Mouse (Mus musculus): ENCODE data around the gene Pik3cg. TPM values are rescaled to one million over a fixed set of nuclear protein-coding genes. Genes with fewer than 3 reads are reported as not detected.

The Pik3cg gene
- polyA plus RNA-seq, 1 experiment from 2014 or later = 4.0 TPM

DNA sequence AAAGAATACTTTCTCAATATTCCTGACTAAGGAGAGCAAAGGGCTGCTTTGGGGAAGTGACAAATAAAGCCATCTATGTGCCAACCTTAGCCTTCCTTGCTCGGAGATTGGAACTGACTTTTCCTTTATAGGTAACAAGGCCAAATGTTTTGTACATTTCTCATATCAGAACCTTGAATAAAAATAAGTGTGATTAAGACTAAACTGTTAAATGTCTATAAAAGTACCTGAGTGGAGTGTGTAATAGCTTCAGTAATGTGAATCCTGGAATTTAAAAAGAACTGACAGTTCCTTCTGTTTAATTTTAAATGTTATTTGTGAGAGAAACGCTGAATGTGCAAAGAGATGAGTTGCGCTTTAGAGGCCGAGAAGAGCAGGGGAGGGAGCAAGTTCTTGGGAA lies 13.5 kb downstream of the Pik3cg start:
- Histone ChIP-seq H3K27ac (ENCODE audit: low read length) (no peak overlapping the region), H3K27me3 (ENCODE audit: control insufficient read depth, insufficient read depth, low read depth, low read length) (no peaks in the 10 kb centered on the region), H3K9me3 (replicated peaks; ENCODE audit: control insufficient read depth, low read length) (no peaks in the 10 kb centered on the region), H3K4me1 (ENCODE audit: control insufficient read depth, low read depth, low read length) (no peaks in the 10 kb centered on the region), H3K36me3 (ENCODE audit: control insufficient read depth, insufficient read depth) (no peaks in the 10 kb centered on the region), H3K9ac (ENCODE audit: low read depth, low read length) (no peak overlapping the region), H3K4me3 (ENCODE audit: low read depth, low read length) (no peak overlapping the region), H3K4me2 (ENCODE audit: low read depth, low read length) (no peak overlapping the region)
- WGBS (ENCODE audit: insufficient replicate concordance) = 81% methylated on average over 4 of the region's 4 CpGs
- ATAC-seq (ENCODE audit: low read depth) = no peak

DNA sequence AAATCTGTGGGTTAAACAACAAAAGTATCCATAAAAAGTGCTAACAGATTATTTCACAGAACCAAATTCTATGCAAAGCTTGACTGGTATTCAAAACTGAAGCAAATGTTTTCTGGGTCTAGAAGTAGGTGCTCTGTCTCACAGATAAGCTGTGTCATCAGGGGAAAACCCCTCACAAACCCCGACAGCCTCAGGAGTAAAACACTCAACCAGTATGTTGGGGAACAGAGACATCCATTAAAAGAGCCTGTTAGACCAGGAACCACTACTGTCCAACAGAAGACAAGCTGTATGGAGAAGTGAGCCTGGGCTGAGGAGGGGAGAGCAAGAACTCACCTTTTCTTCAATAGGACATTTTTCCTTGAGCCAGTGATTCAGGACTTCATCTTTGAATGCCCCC lies 14.1 kb downstream of the Pik3cg start:
- H3K27ac ChIP-seq (ENCODE audit: low read length) = no peak overlapping the region
- no peak overlapping the region for H3K4me2 ChIP-seq (ENCODE audit: low read depth, low read length)
- no peaks in the 10 kb centered on the region for H3K36me3 ChIP-seq (ENCODE audit: control insufficient read depth, insufficient read depth)
- no peaks in the 10 kb centered on the region for H3K4me1 ChIP-seq (ENCODE audit: control insufficient read depth, low read depth, low read length)
- no peak overlapping the region for H3K9ac ChIP-seq (ENCODE audit: low read depth, low read length)
- no peak overlapping the region for H3K4me3 ChIP-seq (ENCODE audit: low read depth, low read length)
- ATAC-seq (ENCODE audit: low read depth) = no peak
- no peaks in the 10 kb centered on the region for H3K27me3 ChIP-seq (ENCODE audit: control insufficient read depth, insufficient read depth, low read depth, low read length)
- H3K9me3 ChIP-seq (replicated peaks; ENCODE audit: control insufficient read depth, low read length) = no peaks in the 10 kb centered on the region
- WGBS (ENCODE audit: insufficient replicate concordance) = 41% methylated on average over 1 of the region's 1 CpGs

DNA sequence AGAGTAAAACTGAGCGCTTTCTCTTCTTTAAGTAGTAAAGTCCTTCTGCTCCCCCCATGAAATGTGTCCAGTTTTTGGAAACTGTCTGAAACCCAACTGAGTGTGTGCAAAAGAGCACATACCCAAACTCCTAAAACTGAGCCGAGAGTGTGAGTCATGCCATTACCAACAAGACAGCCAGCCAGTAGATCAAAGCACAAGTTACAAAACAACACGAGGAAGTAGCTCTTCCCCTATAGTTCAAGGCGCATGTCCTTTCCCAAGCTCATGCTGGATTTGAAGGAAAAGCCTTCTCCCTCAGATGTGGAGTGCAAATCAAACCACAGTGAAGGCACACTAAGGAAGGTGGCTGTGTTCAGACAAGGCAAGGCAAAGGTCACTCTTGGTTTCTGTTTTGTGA lies 17.5 kb downstream of the Pik3cg start:
- Histone ChIP-seq H3K9me3 (replicated peaks; ENCODE audit: control insufficient read depth, low read length) (no peaks in the 10 kb centered on the region), H3K27me3 (ENCODE audit: control insufficient read depth, insufficient read depth, low read depth, low read length) (no peaks in the 10 kb centered on the region), H3K27ac (ENCODE audit: low read length) (no peak overlapping the region), H3K36me3 (ENCODE audit: control insufficient read depth, insufficient read depth) (no peaks in the 10 kb centered on the region), H3K4me2 (ENCODE audit: low read depth, low read length) (no peak overlapping the region), H3K9ac (ENCODE audit: low read depth, low read length) (no peak overlapping the region), H3K4me3 (ENCODE audit: low read depth, low read length) (no peak overlapping the region), H3K4me1 (ENCODE audit: control insufficient read depth, low read depth, low read length) (no peaks in the 10 kb centered on the region; the same call in 1 of the 2 replicates)
- ATAC-seq (ENCODE audit: low read depth) = no peak
- WGBS (ENCODE audit: insufficient replicate concordance) = 63% methylated on average over 4 of the region's 4 CpGs

DNA sequence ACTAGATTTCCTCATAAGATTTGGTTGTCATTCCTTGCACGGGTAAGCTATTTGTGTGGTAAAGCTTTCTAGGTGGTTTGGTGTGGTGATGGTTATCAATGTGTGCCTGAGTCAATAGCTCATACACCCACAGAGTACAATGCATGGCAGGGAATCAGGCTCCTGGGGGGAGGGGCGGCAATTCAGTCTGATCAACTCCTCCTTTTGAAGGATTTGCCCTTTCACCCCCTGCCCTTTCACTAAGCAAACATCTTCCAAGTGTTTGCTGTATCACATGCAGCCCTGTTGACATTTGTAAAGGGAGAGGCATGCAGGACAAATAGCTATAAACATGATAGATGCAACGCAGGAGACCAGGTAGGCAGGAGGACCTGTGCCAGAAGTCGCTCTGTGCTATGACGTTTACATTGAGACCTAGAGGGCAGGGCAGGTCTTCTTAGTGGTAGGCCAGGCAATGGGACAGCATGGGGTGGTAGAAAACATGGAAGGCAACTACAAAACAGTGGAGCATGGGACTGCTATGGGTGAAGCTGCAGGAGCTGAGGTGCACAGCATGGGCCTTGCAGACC lies 20.7 kb downstream of the Pik3cg start:
- Histone ChIP-seq H3K4me1 (ENCODE audit: control insufficient read depth, low read depth, low read length) (no peaks in the 10 kb centered on the region; the same call in 1 of the 2 replicates), H3K4me3 (ENCODE audit: low read depth, low read length) (no peak overlapping the region), H3K9me3 (replicated peaks; ENCODE audit: control insufficient read depth, low read length) (no peaks in the 10 kb centered on the region), H3K4me2 (ENCODE audit: low read depth, low read length) (no peak overlapping the region), H3K36me3 (ENCODE audit: control insufficient read depth, insufficient read depth) (no peaks in the 10 kb centered on the region), H3K27ac (ENCODE audit: low read length) (no peak overlapping the region), H3K9ac (ENCODE audit: low read depth, low read length) (no peak overlapping the region), H3K27me3 (ENCODE audit: control insufficient read depth, insufficient read depth, low read depth, low read length) (no peaks in the 10 kb centered on the region)
- WGBS (ENCODE audit: insufficient replicate concordance) = 58% methylated on average over 5 of the region's 5 CpGs
- ATAC-seq (ENCODE audit: low read depth) = no peak

DNA sequence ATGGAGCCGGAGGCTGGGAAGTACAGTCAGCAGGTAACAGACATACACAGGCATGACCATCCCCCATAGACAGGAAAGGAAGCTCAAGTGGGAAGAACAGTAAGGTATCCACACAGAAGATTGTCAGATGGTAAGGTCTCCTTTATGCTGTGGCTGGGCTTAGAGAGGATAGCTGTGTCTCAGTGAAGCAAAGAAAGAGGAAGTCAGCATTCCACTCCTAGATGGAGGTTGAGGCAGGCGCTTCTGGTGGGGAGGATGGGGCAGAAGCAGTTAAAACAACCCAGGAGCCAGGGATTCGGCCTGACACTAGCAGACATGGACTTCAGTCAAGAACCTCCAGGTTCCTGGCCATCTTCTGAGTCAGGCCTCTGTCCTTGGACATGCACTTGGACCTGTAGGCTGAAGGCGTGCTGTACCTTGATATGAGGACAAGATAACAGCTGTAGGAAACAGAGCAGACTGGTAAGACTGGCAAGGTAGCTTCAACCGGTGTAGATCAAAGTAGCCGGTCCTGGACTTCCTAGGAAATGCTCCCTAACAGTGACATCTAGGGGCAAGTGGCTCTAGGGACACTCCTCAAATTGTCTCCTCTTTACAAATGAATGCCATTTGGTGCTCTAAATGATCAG lies 21.7 kb downstream of the Pik3cg start:
- 56% methylated on average over 6 of the region's 6 CpGs for WGBS (ENCODE audit: insufficient replicate concordance)
- Histone ChIP-seq H3K9ac (ENCODE audit: low read depth, low read length) (no peak overlapping the region), H3K4me1 (ENCODE audit: control insufficient read depth, low read depth, low read length) (no peaks in the 10 kb centered on the region; the same call in 1 of the 2 replicates), H3K27me3 (ENCODE audit: control insufficient read depth, insufficient read depth, low read depth, low read length) (no peaks in the 10 kb centered on the region), H3K4me2 (ENCODE audit: low read depth, low read length) (no peak overlapping the region), H3K9me3 (replicated peaks; ENCODE audit: control insufficient read depth, low read length) (no peaks in the 10 kb centered on the region), H3K27ac (ENCODE audit: low read length) (no peak overlapping the region), H3K36me3 (ENCODE audit: control insufficient read depth, insufficient read depth) (no peaks in the 10 kb centered on the region), H3K4me3 (ENCODE audit: low read depth, low read length) (no peak overlapping the region)
- no peak for ATAC-seq (ENCODE audit: low read depth)

DNA sequence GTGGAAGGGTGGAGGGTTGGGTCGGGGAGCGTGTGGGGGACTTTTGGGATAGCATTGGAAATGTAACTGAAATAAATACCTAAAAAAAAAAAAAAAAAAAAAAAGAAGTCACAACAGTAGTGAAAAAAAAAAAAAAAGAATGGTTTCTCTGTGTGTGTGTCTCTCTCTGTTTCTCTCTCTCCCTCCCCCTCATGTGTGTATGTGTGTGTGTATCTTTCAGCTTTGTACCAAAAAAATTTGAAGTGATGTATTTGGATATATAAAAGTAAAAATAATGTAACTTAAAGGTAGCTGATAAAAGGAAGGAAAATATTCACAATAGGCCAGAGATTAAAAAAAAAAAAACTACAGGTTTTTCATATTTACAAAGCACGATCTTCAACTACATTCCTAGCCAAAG lies 23.6 kb downstream of the Pik3cg start:
- H3K9ac ChIP-seq (ENCODE audit: low read depth, low read length) = no peak overlapping the region
- H3K4me1 ChIP-seq (ENCODE audit: control insufficient read depth, low read depth, low read length) = no peaks in the 10 kb centered on the region; the same call in 1 of the 2 replicates
- no peak for ATAC-seq (ENCODE audit: low read depth)
- 75% methylated on average over 3 of the region's 3 CpGs for WGBS (ENCODE audit: insufficient replicate concordance)
- H3K9me3 ChIP-seq (replicated peaks; ENCODE audit: control insufficient read depth, low read length) = no peaks in the 10 kb centered on the region
- no peaks in the 10 kb centered on the region for H3K36me3 ChIP-seq (ENCODE audit: control insufficient read depth, insufficient read depth)
- H3K4me2 ChIP-seq (ENCODE audit: low read depth, low read length) = no peak overlapping the region
- no peak overlapping the region for H3K27ac ChIP-seq (ENCODE audit: low read length)
- H3K27me3 ChIP-seq (ENCODE audit: control insufficient read depth, insufficient read depth, low read depth, low read length) = no peaks in the 10 kb centered on the region
- no peak overlapping the region for H3K4me3 ChIP-seq (ENCODE audit: low read depth, low read length)

DNA sequence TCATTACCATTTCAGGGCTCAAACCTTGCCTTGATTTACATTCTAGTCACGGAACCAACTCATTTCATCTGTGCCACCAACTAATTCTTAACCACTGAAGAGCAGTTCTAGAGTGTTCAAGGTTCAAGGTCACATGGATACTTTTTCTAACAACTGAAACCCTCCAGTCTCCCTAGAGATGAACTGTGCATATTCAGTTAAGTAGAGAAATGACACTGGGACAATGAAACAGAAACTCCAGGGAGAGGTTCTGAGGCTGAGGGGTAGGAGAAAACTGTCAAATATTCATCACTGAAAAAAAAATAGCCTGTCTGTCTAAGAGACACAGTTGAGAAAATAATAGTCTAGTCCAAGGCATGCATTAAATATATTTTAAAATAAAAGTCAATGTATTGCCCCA lies 24.9 kb downstream of the Pik3cg start:
- WGBS (ENCODE audit: insufficient replicate concordance) = 76% methylated on average over 1 of the region's 1 CpGs
- no peaks in the 10 kb centered on the region; the same call in 1 of the 2 replicates for H3K4me1 ChIP-seq (ENCODE audit: control insufficient read depth, low read depth, low read length)
- no peak overlapping the region for H3K27ac ChIP-seq (ENCODE audit: low read length)
- ATAC-seq (ENCODE audit: low read depth) = no peak
- no peak overlapping the region for H3K9ac ChIP-seq (ENCODE audit: low read depth, low read length)
- H3K27me3 ChIP-seq (ENCODE audit: control insufficient read depth, insufficient read depth, low read depth, low read length) = no peaks in the 10 kb centered on the region
- no peaks in the 10 kb centered on the region for H3K36me3 ChIP-seq (ENCODE audit: control insufficient read depth, insufficient read depth)
- no peaks in the 10 kb centered on the region for H3K9me3 ChIP-seq (replicated peaks; ENCODE audit: control insufficient read depth, low read length)
- H3K4me2 ChIP-seq (ENCODE audit: low read depth, low read length) = no peak overlapping the region
- no peak overlapping the region for H3K4me3 ChIP-seq (ENCODE audit: low read depth, low read length)

DNA sequence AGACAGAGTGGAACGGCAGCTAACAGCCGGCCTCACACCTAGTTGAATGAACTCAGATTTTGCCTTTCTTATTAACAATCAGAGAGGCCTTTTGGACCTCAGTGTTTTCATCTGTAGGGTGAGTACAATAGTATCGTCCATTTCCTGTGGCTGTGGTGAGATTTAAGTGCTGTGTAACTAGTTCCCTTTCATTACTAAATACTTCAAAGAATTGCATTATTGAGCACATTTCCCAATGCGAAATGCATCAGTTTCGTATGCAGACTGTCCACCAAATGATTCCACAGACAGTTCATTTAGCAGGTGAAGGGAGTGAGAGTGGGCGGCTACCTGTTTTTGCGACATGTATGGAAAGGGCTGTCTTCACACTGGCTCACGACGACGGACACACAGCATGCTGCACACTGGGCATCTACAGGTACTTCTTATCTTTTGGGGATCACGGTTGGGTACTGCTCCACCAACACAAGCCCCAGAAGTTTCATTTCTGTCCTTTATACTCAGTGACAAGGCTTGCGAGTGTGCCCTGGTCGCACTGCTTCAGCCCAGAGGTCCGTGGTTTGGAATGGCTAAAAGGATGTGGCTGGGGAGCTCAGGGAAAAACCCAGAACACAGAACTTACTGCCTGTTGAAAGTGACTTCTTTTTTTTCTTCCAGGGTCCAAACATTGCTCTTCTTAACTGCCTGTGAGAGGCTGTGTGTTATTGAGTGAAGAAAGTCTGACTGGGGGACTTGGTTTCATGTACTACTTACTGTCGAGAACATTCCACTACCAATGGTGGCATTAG lies 25.6 kb downstream of the Pik3cg start:
- ATAC-seq (ENCODE audit: low read depth) = no peak
- Histone ChIP-seq H3K27ac (ENCODE audit: low read length) (no peak overlapping the region), H3K9ac (ENCODE audit: low read depth, low read length) (no peak overlapping the region), H3K4me2 (ENCODE audit: low read depth, low read length) (no peak overlapping the region), H3K27me3 (ENCODE audit: control insufficient read depth, insufficient read depth, low read depth, low read length) (no peaks in the 10 kb centered on the region), H3K9me3 (replicated peaks; ENCODE audit: control insufficient read depth, low read length) (no peaks in the 10 kb centered on the region), H3K4me1 (ENCODE audit: control insufficient read depth, low read depth, low read length) (no peaks in the 10 kb centered on the region), H3K36me3 (ENCODE audit: control insufficient read depth, insufficient read depth) (no peaks in the 10 kb centered on the region), H3K4me3 (ENCODE audit: low read depth, low read length) (no peak overlapping the region)
- 73% methylated on average over 15 of the region's 15 CpGs for WGBS (ENCODE audit: insufficient replicate concordance)

DNA sequence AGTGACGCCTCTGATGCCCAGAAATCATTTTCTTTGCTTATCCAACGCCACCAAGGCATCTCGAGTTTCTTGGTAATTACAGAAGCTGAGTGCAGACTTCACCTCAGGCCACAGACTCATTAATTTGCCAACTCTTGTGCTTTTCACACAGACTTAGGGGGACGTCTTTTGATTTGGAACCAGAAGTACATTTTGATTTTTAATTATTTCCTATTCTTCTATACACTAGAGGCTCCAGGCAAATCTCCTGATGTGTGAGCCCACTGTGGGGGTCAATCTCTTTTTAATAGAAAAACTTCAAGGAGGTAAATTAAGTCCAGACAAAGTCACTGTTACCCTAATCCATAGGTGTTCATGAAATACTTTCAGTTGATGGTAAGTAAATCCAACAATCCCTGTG lies 26.6 kb downstream of the Pik3cg start:
- Histone ChIP-seq H3K9ac (ENCODE audit: low read depth, low read length) (no peak overlapping the region), H3K36me3 (ENCODE audit: control insufficient read depth, insufficient read depth) (no peaks in the 10 kb centered on the region), H3K27ac (ENCODE audit: low read length) (no peak overlapping the region), H3K4me2 (ENCODE audit: low read depth, low read length) (no peak overlapping the region), H3K9me3 (replicated peaks; ENCODE audit: control insufficient read depth, low read length) (no peaks in the 10 kb centered on the region), H3K27me3 (ENCODE audit: control insufficient read depth, insufficient read depth, low read depth, low read length) (no peaks in the 10 kb centered on the region), H3K4me3 (ENCODE audit: low read depth, low read length) (no peak overlapping the region), H3K4me1 (ENCODE audit: control insufficient read depth, low read depth, low read length) (no peaks in the 10 kb centered on the region)
- WGBS (ENCODE audit: insufficient replicate concordance) = 53% methylated on average over 4 of the region's 4 CpGs
- no peak for ATAC-seq (ENCODE audit: low read depth)

Measured in liver, embryonic 16.5 days (tissue).